Mouse (Mus musculus): ENCODE data around the gene Usp17le.
"Not testable (repeated sequence)": the region's sequence is repeated elsewhere in the genome, so short reads cannot be mapped to it uniquely, and the experiment has no call there.

Gene Usp17le

DNA sequence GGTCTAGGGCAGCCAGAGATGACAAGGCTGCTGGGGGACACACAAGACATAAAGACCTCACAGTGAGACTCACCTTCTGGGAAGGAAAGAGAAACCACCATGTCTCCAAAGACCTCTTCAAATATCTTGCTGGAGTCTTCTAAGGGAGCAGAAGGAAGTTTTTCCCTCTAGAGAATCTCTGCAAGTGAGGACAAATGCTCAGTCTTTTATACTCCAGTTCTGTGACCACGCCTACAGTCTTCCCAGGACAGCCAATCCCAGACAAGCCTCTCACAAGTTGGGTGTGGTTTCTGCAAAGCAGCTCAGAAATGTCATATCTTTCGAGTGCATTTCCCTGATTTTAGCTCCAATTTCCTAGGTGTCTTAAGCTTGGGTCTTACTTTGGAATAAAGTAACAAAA lies at the start of gene Usp17le:
Gene Usp17le (minus strand): TSS at position 101 of the 400 bp plus-strand sequence.
- DNase-seq (ENCODE audit: low read depth, low spot score), result not testable (repeated sequence)

- not testable (repeated sequence) for DNase-seq (ENCODE audit: low read depth, low spot score)
Observed at GRCm38 (mm10) chr7:104810335-104810734, 33.1 kb upstream of the Usp17le start.

DNA sequence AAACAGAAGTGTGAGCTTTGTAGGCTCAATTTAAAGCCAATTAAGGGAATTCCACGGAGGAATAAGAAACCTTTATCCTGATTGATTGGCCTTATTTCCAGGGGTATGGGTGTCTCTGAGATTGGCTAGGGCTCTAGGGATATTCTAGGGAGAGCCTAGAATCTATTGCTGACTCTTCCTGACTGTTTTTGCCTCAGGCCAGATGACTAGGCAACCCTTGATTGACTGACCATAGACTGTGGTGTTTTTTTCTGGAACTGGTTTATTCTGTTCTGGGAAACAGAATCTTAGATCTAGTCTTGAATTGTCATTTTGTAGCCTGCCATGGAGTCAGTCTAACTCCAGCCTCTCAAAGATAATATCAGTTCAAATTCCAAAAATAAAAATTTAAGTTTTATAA lies 13.5 kb upstream of the Usp17le start:
- no peak for DNase-seq (ENCODE audit: low read depth, low spot score)
